Mouse (Mus musculus) brown adipose tissue, adult 24 weeks (tissue): ENCODE measurements around the gene Cabp1. TPM values are rescaled to one million over a fixed set of nuclear protein-coding genes. Genes with fewer than 3 reads are reported as not detected.

Experiments
- H3K27ac ChIP-seq: fragments of 200-500 bp; replicated peaks from 2 replicates; pipeline ENCODE4 v1.5.1; 2012; ENCODE audit warnings: low read depth, mild to moderate bottlenecking, low read length
- H3K4me1 ChIP-seq: fragments of 200-500 bp; 2 replicates; pipeline ENCODE4 v1.6.1; 2012; ENCODE audit warnings: low read length, mixed read lengths; ENCODE audit not compliant: control insufficient read depth, insufficient read depth, insufficient read length
- H3K4me3 ChIP-seq: fragments of 200-500 bp; 2 replicates; pipeline ENCODE4 v1.5.1; 2012; ENCODE audit warnings: low read depth, mild to moderate bottlenecking, low read length, moderate library complexity; ENCODE audit not compliant: insufficient read depth
- polyA plus RNA-seq: library from polyadenylated mRNA; stranded (reverse); fragments of >200 nt; gene quantifications from 2 replicates; pipeline ENCODE4 v1.2.4, GENCODE M21; 2012; ENCODE audit not compliant: missing spikeins, insufficient read depth, insufficient read length

Cabp1 gene
- polyA plus RNA-seq, 1 experiment: 1.0 TPM

GRCm38 (mm10) chr5:115191880-115192827 is 2.0 kb downstream of the Cabp1 start:
- Histone ChIP-seq H3K4me1 (peaks cover 6% of the 10 kb centered on the region), H3K4me3 (no peak overlapping the region), H3K27ac (no peak overlapping the region)

- Histone ChIP-seq H3K4me1 (peaks cover 6% of the 10 kb centered on the region), H3K4me3 (no peak overlapping the region), H3K27ac (no peak overlapping the region)
These were observed 4.1 kb downstream of the Cabp1 start for GRCm38 (mm10) chr5:115190081-115190480.

- Histone ChIP-seq H3K4me1 (peaks cover 6% of the 10 kb centered on the region), H3K27ac (no peak overlapping the region), H3K4me3 (no peak overlapping the region)
These were observed 5.4 kb downstream of the Cabp1 start for GRCm38 (mm10) chr5:115188824-115189223.

- Histone ChIP-seq H3K4me3 (peak overlapping the region; percentile 36), H3K4me1 (no peaks in the 10 kb centered on the region), H3K27ac (peak overlapping the region; percentile 94)
These were observed 6.7 kb downstream of the Cabp1 start for GRCm38 (mm10) chr5:115187188-115188131.

- peak overlapping the region; percentile 26 for H3K4me3 ChIP-seq
- no peaks in the 10 kb centered on the region for H3K4me1 ChIP-seq
- H3K27ac ChIP-seq: 0 out of 2 replicates have a peak overlapping the region, but pooled peaks have one; percentile 5
These were observed 7.7 kb downstream of the Cabp1 start for GRCm38 (mm10) chr5:115186371-115187073.

- H3K4me1 ChIP-seq: no peaks in the 10 kb centered on the region
- H3K4me3 ChIP-seq: peak overlapping the region; percentile 45
- no peak overlapping the region for H3K27ac ChIP-seq
These were observed 9.5 kb downstream of the Cabp1 start for GRCm38 (mm10) chr5:115184726-115185125.

GRCm38 (mm10) chr5:115183482-115183881 is 10.7 kb downstream of the Cabp1 start:
- Histone ChIP-seq H3K4me1 (no peaks in the 10 kb centered on the region), H3K27ac (no peak overlapping the region), H3K4me3 (no peak overlapping the region)

GRCm38 (mm10) chr5:115182925-115183324 is 11.3 kb downstream of the Cabp1 start:
- Histone ChIP-seq H3K4me3 (no peak overlapping the region), H3K27ac (no peak overlapping the region), H3K4me1 (no peaks in the 10 kb centered on the region)

- H3K4me3 ChIP-seq: no peak overlapping the region
- H3K4me1 ChIP-seq: no peaks in the 10 kb centered on the region
- H3K27ac ChIP-seq: no peak overlapping the region
These were observed 12.8 kb downstream of the Cabp1 start for GRCm38 (mm10) chr5:115181248-115181940.

- Histone ChIP-seq H3K4me3 (no peak overlapping the region), H3K4me1 (no peaks in the 10 kb centered on the region), H3K27ac (no peak overlapping the region)
These were observed 14.6 kb downstream of the Cabp1 start for GRCm38 (mm10) chr5:115179596-115179995.

- Histone ChIP-seq H3K4me3 (no peak overlapping the region), H3K4me1 (no peaks in the 10 kb centered on the region), H3K27ac (no peak overlapping the region)
These were observed 16.3 kb downstream of the Cabp1 start for GRCm38 (mm10) chr5:115177866-115178265.

- no peak overlapping the region for H3K27ac ChIP-seq
- H3K4me1 ChIP-seq: no peaks in the 10 kb centered on the region
- no peak overlapping the region for H3K4me3 ChIP-seq
These were observed 19.6 kb downstream of the Cabp1 start for GRCm38 (mm10) chr5:115174554-115174953.

GRCm38 (mm10) chr5:115170150-115170549 is 24.0 kb downstream of the Cabp1 start:
- Histone ChIP-seq H3K4me3 (no peak overlapping the region), H3K4me1 (peaks cover 10% of the 10 kb centered on the region), H3K27ac (no peak overlapping the region)
